Mouse (Mus musculus) erythroid progenitor cell, adult 5-6 weeks (primary cell): Measurements from ENCODE around the gene Lasp1. TPM values are rescaled to one million over a fixed set of nuclear protein-coding genes. Genes with fewer than 3 reads are reported as not detected.
"Not testable (repeated sequence)": the region's sequence is repeated elsewhere in the genome, so short reads cannot be mapped to it uniquely, and the experiment has no call there.

Source experiments
- ATAC-seq: replicated peaks from 2 replicates; pipeline ENCODE4 v1.8.0; 2016; ENCODE audit warnings: moderate number of reproducible peaks, mild to moderate bottlenecking, moderate TSS enrichment, inconsistent platforms; ENCODE audit not compliant: poor library complexity, low FRiP score, severe bottlenecking
- total RNA-seq, 2 experiments: library from RNA; stranded (forward) in 1 of 2; stranded (reverse) in 1 of 2; fragments of 150-400 nt in 1 of 2; fragments of 186-747, 209-891 nt in 1 of 2; gene quantifications; 2 replicates each; pipeline versions ENCODE4 v1.2.3 to v1.2.4; 2015 to 2017; ENCODE audit warnings: low replicate concordance in 2 of 2

Lasp1 gene
- total RNA-seq, 2 experiments from 2014 or later = 14.8 to 28.9 TPM

DNA sequence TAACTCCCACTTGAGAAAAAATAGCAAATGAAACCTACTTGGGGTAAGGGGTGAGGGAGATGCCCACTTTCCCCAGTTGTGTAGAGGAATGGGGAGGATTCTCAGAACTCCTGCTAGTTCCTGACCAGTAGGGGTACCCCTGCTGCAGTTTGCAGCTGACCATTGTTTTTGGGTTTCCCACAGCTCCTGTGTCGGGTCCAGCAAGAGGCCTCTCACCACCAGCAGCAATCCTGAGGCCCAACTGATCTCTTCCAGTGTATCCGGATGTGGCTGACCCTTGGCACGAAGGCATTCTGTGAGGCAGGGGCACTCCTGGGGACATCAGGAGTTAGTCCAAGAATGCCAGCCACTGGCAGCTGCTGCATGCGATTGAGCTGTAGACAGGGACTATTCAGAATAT lies 43.2 kb downstream of the Lasp1 start:
- ATAC-seq = no peak

GRCm38 (mm10) chr11:97850367-97850766 lies 51.6 kb downstream of the Lasp1 start:
- no peak for ATAC-seq

- no peak for ATAC-seq
Observed at GRCm38 (mm10) chr11:97851601-97852000, 52.8 kb downstream of the Lasp1 start.

- ATAC-seq = no peak
Observed at GRCm38 (mm10) chr11:97855473-97855872, 56.7 kb downstream of the Lasp1 start.

DNA sequence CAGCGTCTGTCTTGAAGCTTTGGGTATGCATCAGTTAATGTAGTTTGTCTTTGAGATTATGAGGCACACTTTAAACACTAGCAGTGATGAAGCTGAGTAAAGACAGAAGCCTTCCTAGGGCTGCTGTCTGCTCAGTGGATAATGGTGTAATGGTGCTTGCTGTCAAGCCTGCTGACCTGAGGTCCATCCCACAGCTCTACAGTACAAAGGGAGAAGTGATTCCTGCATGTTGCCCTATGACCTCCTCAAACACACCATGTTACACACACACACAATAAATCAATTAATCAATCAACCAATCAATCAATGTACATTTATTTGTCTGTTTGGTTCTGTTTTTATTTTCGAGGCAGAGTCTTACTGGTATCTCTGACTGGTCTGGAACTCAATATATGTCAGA lies 63.3 kb downstream of the Lasp1 start:
- no peak for ATAC-seq

DNA sequence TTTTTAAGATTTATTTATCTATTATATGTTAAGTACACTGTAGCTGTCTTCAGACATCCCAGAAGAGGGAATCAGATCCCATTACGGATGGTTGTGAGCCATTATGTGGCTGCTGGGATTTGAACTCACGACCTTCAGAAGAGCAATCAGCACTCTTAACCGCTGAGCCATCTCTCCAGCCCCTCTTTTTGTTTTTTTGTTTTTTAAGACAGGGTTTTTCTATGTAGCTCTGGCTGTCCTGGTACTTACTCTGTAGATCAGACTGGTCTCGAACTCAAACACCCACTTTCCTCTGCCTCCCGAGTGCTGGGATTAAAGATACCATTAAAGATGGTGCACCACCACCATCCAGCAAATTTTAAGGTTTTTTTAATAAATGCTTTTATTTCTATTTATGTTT lies 66.6 kb downstream of the Lasp1 start:
- ATAC-seq = no peak

GRCm38 (mm10) chr11:97866091-97866888 lies 67.5 kb downstream of the Lasp1 start:
- ATAC-seq = no peak

DNA sequence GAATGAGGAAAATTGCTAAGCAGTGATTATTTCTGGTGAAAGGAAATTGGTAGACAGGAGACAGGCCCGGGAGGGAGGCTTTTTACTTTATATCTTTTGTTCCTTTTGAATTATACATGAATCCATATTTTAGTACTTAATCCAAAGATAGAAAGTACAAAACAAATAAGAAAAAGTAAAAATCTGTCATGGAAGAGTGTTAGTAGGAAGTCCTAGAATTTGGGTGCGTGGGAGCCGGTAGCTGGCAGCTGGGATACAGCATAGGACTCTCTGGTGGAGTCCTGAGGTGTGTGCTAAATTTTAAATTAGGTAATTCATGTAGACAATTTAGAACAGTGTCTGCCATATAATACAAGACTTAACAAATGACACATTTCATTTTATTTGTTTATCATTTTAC lies 68.8 kb downstream of the Lasp1 start:
- no peak for ATAC-seq

GRCm38 (mm10) chr11:97872378-97872777 lies 73.6 kb downstream of the Lasp1 start:
- ATAC-seq = not testable (repeated sequence)

DNA sequence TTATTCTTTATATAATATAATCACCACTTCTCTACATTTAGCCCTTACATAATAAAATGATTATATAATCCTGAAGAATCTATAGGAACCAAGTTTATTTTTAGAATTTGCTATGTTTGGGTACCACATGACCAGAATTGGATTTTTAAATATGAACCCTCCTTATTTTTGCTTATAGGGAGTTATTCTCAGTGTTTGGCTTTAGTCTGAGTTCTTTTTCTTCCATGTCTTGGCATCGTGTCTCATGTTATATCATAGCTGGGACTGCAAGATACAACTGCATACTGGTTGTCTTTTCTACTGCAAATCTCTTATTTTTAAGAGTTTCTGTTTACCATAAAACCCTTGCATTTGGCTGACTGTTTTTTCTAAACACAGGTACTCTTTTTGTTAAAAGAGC lies 75.6 kb downstream of the Lasp1 start:
- ATAC-seq = no peak

DNA sequence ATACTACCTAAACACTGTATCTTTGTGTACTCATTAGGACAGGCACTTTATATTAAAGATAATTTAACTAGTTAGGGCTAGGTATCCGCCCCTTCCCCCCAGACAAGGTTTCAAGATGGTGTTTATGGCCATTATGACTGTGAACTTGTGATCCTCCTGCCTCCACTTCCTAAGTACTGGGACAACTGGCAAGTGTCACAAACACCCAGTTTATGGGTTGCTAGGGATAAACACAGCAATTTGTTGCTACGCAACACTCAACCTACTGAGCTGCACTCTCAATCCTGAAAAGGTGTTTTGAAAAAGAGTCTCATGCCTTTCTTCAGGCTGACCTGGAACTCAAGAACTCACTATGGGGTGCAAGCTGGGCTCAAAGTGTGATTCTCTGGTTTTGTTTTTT lies 78.5 kb downstream of the Lasp1 start:
- no peak for ATAC-seq

DNA sequence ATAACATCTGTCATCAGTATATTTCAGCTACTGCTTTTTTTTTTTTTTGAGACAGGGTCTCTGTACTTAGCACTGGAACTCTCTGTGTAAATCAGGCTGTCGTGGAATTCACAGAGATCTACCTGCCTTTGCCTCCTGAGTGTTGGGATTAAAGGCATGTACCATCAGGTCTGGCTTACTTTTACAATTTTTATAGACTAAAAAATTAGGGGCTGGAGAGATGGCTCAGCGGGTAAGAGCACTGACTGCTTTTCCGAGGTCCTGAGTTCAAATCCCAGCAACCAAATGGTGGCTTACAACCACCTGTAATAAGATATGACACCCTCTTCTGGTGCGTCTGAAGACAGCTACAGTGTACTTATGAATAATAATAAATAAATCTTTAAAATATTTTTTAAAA lies 81.6 kb downstream of the Lasp1 start:
- ATAC-seq = no peak

DNA sequence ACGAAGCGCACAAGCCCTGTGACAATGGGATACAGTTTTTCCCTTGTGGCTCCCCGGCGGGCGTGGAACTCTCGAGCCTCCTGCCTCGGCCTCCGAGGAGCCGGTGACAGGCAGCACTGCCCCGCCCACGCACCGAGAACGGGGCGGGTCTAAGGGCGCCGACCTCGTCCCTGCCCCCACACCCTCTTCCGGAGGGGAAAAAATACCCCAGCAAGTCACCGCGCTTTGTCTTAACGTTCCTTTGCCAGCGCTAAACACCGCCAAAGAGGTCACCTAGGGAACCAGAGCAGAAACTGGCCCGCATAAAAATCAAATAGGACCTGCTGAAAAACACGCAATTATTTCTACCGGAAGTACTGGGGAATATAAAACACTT lies 84.7 kb downstream of the Lasp1 start:
- ATAC-seq = peak; percentile 88

DNA sequence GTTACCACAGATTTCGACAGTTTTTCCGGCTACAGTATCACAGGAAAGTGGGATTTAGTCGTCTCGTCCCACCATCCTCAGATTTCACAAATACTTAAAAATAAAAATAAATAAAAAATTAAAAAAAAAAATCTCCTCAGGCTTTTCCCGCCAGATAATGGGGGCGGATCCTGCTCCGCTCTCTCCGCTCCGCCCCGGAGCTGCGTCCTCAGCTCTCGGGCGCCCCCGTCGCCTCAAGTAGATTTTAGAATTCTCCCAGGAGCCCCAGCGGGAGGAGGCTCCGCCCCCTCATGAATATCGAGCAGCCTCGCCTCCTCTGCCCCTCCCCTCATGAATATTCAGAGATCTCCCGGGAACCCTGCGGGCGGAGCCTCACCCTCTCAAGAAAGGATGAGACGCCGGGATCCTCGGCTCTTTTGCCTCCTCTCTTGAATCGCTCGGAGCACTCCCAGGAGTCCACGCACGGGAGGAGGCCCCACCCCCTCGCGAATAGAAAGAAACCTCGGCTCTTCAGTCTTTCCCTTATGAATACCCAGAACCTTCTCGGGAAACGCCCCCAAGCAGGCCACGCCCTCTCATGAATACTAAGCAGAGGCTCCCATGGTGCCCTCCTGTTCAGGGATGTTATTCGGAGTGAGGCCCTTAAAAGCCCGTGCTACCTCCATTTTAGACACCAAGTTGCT lies 85.3 kb downstream of the Lasp1 start, which contains the start of gene Fbxo47:
Gene Fbxo47, minus strand, starts transcription at position 237 of the 683 bp plus-strand sequence.
- peak; percentile 97 for ATAC-seq

- ATAC-seq = no peak
Observed at GRCm38 (mm10) chr11:97884601-97885185, 85.9 kb downstream of the Lasp1 start.

GRCm38 (mm10) chr11:97885296-97885915 lies 86.6 kb downstream of the Lasp1 start:
- ATAC-seq = no peak

Other genes starting within 250 kb of the Lasp1 start
- gene Srcin1, start 222.8 kb upstream of the Lasp1 start, total RNA-seq (2015; ENCODE audit: low replicate concordance) = not detected in 2 replicates
- gene Srcin1, start 222.8 kb upstream of the Lasp1 start, total RNA-seq (2017; ENCODE audit: low replicate concordance) = not detected in 2 replicates
- 1.4 TPM in 1 of 2 replicates, not detected in the other for gene Epop, start 169.3 kb upstream of the Lasp1 start, total RNA-seq (2015; ENCODE audit: low replicate concordance)
- not detected in 2 replicates for gene Epop, start 169.3 kb upstream of the Lasp1 start, total RNA-seq (2017; ENCODE audit: low replicate concordance)
- 2.1 and 9.7 TPM in 2 replicates for gene Mllt6, start 135.6 kb upstream of the Lasp1 start, total RNA-seq (2015; ENCODE audit: low replicate concordance)
- 1.3 and 3.9 TPM in 2 replicates for gene Mllt6, start 135.6 kb upstream of the Lasp1 start, total RNA-seq (2017; ENCODE audit: low replicate concordance)
- gene Cisd3, start 113.2 kb upstream of the Lasp1 start, total RNA-seq (2015; ENCODE audit: low replicate concordance) = 6.3 TPM in 1 of 2 replicates, not detected in the other
- not detected in 2 replicates for gene Cisd3, start 113.2 kb upstream of the Lasp1 start, total RNA-seq (2017; ENCODE audit: low replicate concordance)
- gene Pcgf2, start 98.5 kb upstream of the Lasp1 start, total RNA-seq (2015; ENCODE audit: low replicate concordance) = 5.9 TPM in 1 of 2 replicates, not detected in the other
- gene Pcgf2, start 98.5 kb upstream of the Lasp1 start, total RNA-seq (2017; ENCODE audit: low replicate concordance) = 2.1 TPM in 1 of 2 replicates, not detected in the other
- gene Psmb3, start 95.6 kb upstream of the Lasp1 start, total RNA-seq (2015; ENCODE audit: low replicate concordance) = 20.5 and 50.7 TPM in 2 replicates
- gene Psmb3, start 95.6 kb upstream of the Lasp1 start, total RNA-seq (2017; ENCODE audit: low replicate concordance) = 7.9 and 45.8 TPM in 2 replicates
- 2.9 and 4.0 TPM in 2 replicates for gene Pip4k2b, start 54.3 kb upstream of the Lasp1 start, total RNA-seq (2015; ENCODE audit: low replicate concordance)
- 2.1 and 12.6 TPM in 2 replicates for gene Pip4k2b, start 54.3 kb upstream of the Lasp1 start, total RNA-seq (2017; ENCODE audit: low replicate concordance)
- gene Cwc25, start 32.4 kb upstream of the Lasp1 start, total RNA-seq (2015; ENCODE audit: low replicate concordance) = 8.3 and 13.8 TPM in 2 replicates
- 8.8 and 19.1 TPM in 2 replicates for gene Cwc25, start 32.4 kb upstream of the Lasp1 start, total RNA-seq (2017; ENCODE audit: low replicate concordance)
- not detected in 2 replicates for gene 1700001P01Rik, start 23.1 kb upstream of the Lasp1 start, total RNA-seq (2015; ENCODE audit: low replicate concordance)
- gene 1700001P01Rik, start 23.1 kb upstream of the Lasp1 start, total RNA-seq (2017; ENCODE audit: low replicate concordance) = not detected in 2 replicates
- 324 and 337 TPM in 2 replicates for gene Rpl23, start 16.6 kb upstream of the Lasp1 start, total RNA-seq (2015; ENCODE audit: low replicate concordance)
- gene Rpl23, start 16.6 kb upstream of the Lasp1 start, total RNA-seq (2017; ENCODE audit: low replicate concordance) = 331 and 402 TPM in 2 replicates
- gene B230217C12Rik, start 41.8 kb downstream of the Lasp1 start, total RNA-seq (2015; ENCODE audit: low replicate concordance) = not detected in 2 replicates
- not detected in 2 replicates for gene B230217C12Rik, start 41.8 kb downstream of the Lasp1 start, total RNA-seq (2017; ENCODE audit: low replicate concordance)
- not detected in 2 replicates for gene Fbxo47, start 85.2 kb downstream of the Lasp1 start, total RNA-seq (2015; ENCODE audit: low replicate concordance)
- 0.61 and 0.64 TPM in 2 replicates for gene Fbxo47, start 85.2 kb downstream of the Lasp1 start, total RNA-seq (2017; ENCODE audit: low replicate concordance)
- gene Plxdc1, start 187.4 kb downstream of the Lasp1 start, total RNA-seq (2015; ENCODE audit: low replicate concordance) = 1.3 TPM in 1 of 2 replicates, not detected in the other
- gene Plxdc1, start 187.4 kb downstream of the Lasp1 start, total RNA-seq (2017; ENCODE audit: low replicate concordance) = 2.3 and 2.4 TPM in 2 replicates
- gene Arl5c, start 197.2 kb downstream of the Lasp1 start, total RNA-seq (2015; ENCODE audit: low replicate concordance) = 8.8 and 24.5 TPM in 2 replicates
- gene Arl5c, start 197.2 kb downstream of the Lasp1 start, total RNA-seq (2017; ENCODE audit: low replicate concordance) = 9.6 and 17.5 TPM in 2 replicates
- not detected in 2 replicates for gene Cacnb1, start 224.0 kb downstream of the Lasp1 start, total RNA-seq (2015; ENCODE audit: low replicate concordance)
- 0.13 and 0.68 TPM in 2 replicates for gene Cacnb1, start 224.0 kb downstream of the Lasp1 start, total RNA-seq (2017; ENCODE audit: low replicate concordance)
- gene Rpl19, start 227.7 kb downstream of the Lasp1 start, total RNA-seq (2015; ENCODE audit: low replicate concordance) = 931 and 1,058 TPM in 2 replicates
- gene Rpl19, start 227.7 kb downstream of the Lasp1 start, total RNA-seq (2017; ENCODE audit: low replicate concordance) = 346 and 531 TPM in 2 replicates